Mouse (Mus musculus) liver, adult 2 months (tissue): ENCODE data around the gene Arhgap28.

Experiments used
- CTCF ChIP-seq: fragments of 200-500 bp; IDR thresholded peaks from 2 replicates; pipeline ENCODE4 v1.5.1; 2011; ENCODE audit warnings: low read depth, low read length, control low read depth
- POLR2A ChIP-seq: fragments of 200-500 bp; IDR thresholded peaks from 2 replicates; pipeline ENCODE4 v1.6.1; 2011; ENCODE audit warnings: low read length, control low read depth; ENCODE audit not compliant: insufficient read depth; ENCODE audit errors: extremely low read depth

- TF ChIP-seq CTCF (peak; percentile 37; the same call in 1 of the 2 replicates), POLR2A (no peak)
These were observed 91.3 kb downstream of the Arhgap28 start for GRCm38 (mm10) chr17:67912640-67913039.
